Mouse (Mus musculus): ENCODE results near the gene Ccdc60.
"Not testable (repeated sequence)": the region's sequence is repeated elsewhere in the genome, so short reads cannot be mapped to it uniquely, and the experiment has no call there.

Ccdc60 gene

DNA sequence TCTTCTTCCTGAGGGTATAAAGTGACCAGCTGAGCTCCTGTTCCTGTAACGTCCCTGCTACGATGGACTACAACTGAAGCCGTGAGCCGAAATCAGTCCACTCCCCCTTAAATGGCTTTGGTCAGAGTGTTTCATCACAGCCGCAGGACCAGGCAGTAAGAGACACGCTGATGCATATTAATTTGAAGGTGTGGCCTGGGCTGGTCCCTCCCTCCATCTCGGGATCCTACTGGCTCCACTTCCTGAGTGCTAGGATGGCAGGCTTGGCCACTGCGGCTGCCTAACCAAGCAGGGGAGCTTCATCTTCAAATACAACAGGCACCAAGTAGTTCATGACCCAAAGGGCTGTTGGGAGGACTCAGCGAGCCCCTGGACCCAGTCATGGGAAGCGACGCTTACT, 94.3 kb downstream of the Ccdc60 start:
- no peak for DNase-seq (ENCODE audit: low read depth, low spot score)

DNA sequence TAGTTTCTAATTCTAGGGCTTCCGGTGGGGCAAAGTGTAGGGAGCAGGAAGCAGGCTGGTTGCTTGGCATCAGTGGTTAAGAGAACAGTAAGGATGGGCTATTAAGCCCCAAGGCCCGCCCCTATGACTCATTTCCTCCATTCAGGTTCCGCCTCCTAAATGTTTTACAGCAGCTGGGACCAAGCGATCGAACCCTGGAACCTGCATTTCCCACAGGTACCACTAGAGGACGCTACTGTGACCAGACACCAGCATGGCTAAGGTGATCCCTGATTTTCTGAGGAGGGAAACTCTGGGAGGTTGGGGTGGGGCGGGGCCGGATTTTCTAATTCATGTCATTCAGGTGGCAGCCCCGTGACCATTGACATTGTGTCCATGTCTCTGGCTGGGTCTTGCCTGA, 96.1 kb downstream of the Ccdc60 start:
- DNase-seq (ENCODE audit: low read depth, low spot score), result no peak

- DNase-seq (ENCODE audit: low read depth, low spot score), result no peak
These were observed 97.2 kb downstream of the Ccdc60 start for GRCm38 (mm10) chr5:116191596-116191995.

- no peak for DNase-seq (ENCODE audit: low read depth, low spot score)
These were observed 99.0 kb downstream of the Ccdc60 start for GRCm38 (mm10) chr5:116189818-116190217.

DNA sequence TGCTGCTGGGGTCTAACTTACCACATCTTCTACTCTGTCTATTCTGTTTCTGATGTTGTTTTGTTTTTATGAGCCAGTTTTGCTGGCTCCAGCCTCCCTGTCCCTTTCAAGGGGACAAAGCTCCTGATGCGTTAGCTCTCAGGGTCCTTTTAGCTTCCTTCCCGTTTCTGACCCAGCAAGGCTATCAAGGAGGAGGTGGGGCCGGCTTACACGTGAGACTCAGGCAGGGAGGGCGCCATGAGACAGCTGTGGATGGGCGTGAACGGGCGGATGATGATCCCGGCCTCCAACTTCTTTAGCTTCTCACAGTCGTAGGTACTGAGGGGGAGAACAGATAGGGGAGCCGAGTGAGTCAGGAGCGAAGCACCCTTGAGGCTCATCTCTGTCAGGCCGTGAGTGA, 108.2 kb downstream of the Ccdc60 start:
- no peak for DNase-seq (ENCODE audit: low read depth, low spot score)

GRCm38 (mm10) chr5:116171721-116172120, 117.1 kb downstream of the Ccdc60 start:
- no peak for DNase-seq (ENCODE audit: low read depth, low spot score)

GRCm38 (mm10) chr5:116166965-116167364, 121.8 kb downstream of the Ccdc60 start:
- no peak for DNase-seq (ENCODE audit: low read depth, low spot score)

GRCm38 (mm10) chr5:116165203-116165888, 123.4 kb downstream of the Ccdc60 start:
- DNase-seq (ENCODE audit: low read depth, low spot score), result no peak

- DNase-seq (ENCODE audit: low read depth, low spot score), result no peak
These were observed 134.0 kb downstream of the Ccdc60 start for GRCm38 (mm10) chr5:116154811-116155210.

GRCm38 (mm10) chr5:116146446-116146845, 142.3 kb downstream of the Ccdc60 start:
- not testable (repeated sequence) for DNase-seq (ENCODE audit: low read depth, low spot score)

DNA sequence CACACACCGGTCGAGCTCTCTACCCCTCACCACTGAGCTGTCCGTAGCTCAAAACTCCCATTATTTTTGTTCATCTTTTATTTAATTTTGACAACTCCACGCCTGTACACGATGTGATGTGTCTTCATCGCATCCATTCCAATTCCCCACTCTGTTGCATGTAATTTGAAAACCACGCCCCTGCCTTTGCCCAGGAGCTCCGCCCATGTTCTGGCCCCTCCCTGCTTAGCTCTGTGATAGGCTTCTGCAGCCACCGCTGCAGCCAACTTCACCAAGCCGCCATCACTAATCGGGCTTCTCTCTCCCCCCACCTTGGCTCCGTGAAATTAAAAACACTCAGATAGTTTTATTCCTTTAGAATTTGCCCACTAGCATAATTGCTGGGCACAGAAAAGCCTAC, 144.1 kb downstream of the Ccdc60 start:
- no peak for DNase-seq (ENCODE audit: low read depth, low spot score)

GRCm38 (mm10) chr5:116140682-116141081, 148.1 kb downstream of the Ccdc60 start:
- no peak for DNase-seq (ENCODE audit: low read depth, low spot score)

DNA sequence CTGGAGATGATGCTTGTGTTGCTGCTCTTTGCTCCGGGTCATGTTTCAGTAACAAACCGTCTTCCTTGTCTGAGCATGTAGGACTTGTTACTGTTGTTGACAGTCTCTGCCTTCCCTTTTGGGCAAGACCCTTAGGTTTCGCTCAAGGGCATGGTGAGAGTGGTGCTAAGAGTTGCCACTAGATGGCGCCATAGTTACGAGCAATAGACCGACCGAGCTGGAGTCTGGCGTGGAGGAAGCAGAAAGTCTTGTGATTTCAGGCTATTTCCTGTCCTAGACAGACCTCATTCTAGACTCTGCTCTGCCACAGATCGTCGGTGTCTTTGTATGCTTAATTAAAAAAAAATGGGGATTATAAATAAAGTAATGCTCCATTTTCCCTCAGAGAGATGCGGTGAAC, 165.4 kb downstream of the Ccdc60 start:
- DNase-seq (ENCODE audit: low read depth, low spot score), result peak; percentile 47

DNA sequence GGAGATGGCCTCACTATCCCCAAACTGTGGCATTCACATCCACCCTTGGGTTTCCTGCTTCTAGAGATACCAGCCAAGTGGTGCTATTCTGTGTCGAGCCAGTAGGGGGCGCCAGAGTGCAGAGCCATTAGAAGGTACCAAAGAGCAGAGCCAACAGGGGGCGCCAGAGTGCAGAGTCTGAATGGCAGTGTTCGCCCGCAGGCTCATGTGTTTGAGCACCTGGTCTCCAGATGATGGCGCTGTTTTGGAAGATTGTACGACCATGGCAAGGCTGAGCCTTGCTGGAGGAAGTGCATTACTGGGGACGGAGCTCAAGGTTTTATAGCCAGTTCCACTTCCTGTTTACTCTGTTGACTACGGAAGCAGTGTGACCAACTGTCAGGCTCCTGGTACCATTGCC, 172.2 kb downstream of the Ccdc60 start:
- DNase-seq (ENCODE audit: low read depth, low spot score), result peak; percentile 38

DNA sequence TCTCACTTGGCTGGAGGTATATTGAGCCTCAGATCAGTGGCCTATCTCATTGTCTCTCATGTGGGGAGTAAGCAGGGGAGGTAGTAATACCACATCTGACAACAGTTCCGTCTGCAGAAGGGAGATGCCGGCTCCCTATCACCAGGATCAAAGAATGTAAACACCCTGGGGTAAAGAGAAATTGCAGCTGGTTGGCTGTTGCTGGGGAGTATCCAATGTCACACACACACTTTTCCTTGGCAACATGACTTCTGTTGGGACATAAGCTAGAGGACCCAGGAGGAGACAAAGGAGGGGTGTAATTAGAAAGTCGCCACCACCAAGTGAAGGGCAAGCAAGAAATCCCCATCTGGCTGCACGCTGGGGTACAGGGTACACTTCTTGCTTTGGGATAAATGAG, 172.7 kb downstream of the Ccdc60 start:
- no peak for DNase-seq (ENCODE audit: low read depth, low spot score)

DNA sequence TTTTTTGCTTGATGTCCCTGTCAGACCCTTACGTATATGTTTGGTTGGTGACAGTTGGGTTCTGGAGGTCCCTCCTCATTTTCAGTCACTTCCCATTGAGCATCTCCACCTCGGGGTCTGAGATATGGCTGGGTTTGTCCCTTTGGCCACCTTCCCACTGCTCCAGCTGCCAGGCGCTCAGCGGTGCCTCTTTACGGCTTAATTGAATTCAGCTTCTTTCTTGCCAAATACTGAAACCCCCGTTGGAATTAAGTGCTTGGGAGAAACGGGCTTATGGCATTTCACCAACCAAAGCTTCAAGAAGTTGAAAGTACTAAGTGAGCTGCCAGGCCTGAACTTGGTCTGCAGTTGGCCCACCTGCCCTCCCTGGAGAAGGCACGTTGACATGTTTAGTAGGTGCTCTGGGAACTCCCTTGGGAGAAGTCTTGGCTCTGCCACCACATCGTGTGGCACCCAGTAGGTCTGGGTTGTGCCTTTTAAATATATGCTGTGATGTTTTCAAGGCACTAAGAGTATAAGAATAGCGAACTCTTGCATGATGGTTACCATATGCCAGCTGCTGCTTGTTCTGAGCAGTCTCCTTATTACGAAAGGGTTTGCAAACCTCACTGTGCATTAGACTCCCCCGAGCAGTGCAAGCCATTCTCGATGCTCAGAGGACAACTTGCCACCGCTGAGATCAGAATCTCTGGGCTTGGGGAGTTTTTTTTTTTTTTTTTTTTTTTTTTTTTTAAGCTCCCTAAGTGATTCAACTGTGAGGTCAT, 173.5 kb downstream of the Ccdc60 start:
- no peak for DNase-seq (ENCODE audit: low read depth, low spot score)

DNA sequence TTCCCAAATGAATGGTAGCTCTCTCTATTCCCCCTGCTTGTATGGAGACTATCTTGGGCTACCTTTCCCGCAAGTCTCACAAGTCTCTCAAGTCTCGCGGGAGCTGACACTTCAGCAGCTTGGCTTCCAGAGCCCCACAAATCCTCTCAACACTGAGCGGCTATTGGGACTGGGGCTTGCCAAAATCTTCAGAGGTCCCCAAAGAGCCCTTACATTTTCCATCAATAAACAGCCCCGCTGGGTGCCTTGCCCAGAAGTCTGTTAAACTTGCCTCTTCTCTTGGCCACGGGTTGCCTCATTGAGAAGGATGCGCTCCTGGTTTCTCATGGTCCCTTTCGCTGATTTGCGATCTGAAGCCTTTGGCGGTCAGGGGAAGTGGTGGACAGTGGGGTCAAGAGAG, 180.1 kb downstream of the Ccdc60 start:
- DNase-seq (ENCODE audit: low read depth, low spot score), result no peak

DNA sequence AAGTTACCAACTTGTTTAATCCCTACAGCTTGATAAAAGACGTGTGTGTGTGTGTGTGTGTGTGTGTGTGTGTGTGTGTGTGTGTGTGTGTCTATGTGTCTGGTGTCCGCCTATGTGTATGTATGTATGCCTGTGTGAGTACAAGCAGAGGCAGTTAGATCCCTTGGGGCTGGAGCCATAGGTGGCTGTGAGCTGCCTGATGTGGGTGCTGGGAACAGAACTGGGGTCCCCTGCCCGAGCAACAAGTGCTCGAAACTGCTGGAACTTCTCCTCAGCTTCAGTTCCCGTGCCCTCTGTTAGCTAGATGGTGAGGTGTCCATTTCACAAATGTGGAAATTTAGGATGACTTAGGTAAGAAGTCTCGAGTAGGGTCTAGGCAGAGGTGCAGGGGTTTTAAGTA, 204.6 kb downstream of the Ccdc60 start:
- no peak for DNase-seq (ENCODE audit: low read depth, low spot score)

GRCm38 (mm10) chr5:116083081-116083480, 205.7 kb downstream of the Ccdc60 start, which contains the start of gene Tmem233:
Gene Tmem233, minus strand, starts transcription at chr5:116083244.
- no peak for DNase-seq (ENCODE audit: low read depth, low spot score)

- no peak for DNase-seq (ENCODE audit: low read depth, low spot score)
These were observed 206.4 kb downstream of the Ccdc60 start for GRCm38 (mm10) chr5:116082241-116082900.

- no peak for DNase-seq (ENCODE audit: low read depth, low spot score)
These were observed 207.2 kb downstream of the Ccdc60 start for GRCm38 (mm10) chr5:116081616-116082015.

GRCm38 (mm10) chr5:116080736-116081135, 208.0 kb downstream of the Ccdc60 start:
- DNase-seq (ENCODE audit: low read depth, low spot score), result no peak
